Mouse (Mus musculus): Measurements from ENCODE around the gene Tuba3b.

The Tuba3b gene

DNA sequence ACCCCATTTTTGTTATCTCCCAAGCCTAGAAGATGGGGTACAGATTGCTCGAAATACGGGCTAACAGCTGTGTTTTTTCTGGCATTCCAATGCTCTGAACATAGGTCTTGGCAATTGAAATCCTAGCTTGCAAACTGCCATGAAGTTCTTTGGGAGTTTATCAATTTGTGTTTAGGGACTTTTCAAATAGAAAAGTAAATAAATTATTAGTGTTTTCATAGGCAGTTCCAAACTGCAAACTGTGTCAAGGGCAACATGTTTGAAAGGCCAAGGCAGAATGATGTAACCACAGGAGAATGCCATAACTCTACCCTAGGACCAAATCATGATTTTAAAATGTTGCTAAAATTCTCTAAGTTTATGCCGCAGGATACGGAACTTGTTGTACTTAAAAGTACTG is 7.8 kb upstream of the Tuba3b start:
- DNase-seq (ENCODE audit: low spot score), result no peak

DNA sequence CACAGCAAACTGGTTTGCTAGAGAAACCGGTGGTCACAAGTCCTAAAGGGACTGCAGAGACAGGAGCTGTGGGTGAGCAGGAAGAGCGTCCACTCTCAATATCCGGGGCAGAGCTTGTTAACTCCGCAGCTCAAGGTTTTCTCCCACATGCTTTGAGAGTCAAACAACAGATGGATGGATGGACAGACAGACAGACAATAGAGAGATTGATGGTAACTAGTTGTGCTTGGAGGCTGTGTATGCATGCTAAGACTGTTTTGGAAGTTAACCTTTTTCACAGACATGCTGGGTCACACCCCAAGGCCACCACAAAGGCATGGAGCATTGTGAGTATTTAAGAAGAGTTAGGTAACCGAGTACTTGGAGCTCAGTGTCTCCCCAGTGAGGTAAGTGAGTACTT is 6.9 kb upstream of the Tuba3b start:
- DNase-seq (ENCODE audit: low spot score), result no peak

DNA sequence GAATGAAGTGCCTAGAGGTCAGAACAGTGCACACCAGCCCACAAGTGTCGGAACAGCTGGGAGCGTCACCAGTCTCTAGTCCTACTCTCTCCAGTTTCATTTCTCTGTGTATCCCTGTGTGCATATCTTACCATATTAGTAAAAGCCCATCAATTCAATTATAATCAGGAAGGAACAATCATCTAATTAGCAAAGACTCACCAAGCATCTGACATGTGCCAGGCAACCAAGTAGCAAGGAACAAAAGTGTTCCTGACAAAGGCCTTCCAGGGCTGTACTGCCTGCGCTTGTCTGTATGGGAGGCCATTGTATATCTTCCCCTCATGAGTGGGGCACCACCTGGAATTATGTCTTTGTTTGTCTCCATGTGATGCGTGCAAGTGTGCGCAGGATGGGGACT is 4.7 kb upstream of the Tuba3b start:
- DNase-seq (ENCODE audit: low spot score), result no peak

DNA sequence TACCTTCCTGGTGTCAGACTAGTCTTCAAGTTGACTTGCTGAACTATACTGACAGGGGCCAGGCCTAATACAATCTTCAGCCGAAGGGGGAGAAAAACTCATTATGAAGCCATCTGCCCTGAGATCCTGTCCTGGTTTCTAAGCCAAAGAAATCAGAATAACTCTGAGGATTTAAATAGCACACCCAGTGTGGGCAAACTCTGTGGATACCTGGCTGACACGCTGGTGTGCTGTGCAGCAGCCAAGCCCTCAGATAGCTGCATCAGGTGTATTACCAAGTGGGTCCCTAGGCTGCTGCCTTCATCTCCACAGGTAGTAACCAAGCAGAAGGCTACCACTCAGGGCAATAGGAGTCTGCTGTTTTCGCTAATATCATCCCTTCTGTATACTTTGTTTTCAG is 2.9 kb upstream of the Tuba3b start:
- DNase-seq (ENCODE audit: low spot score), result no peak

DNA sequence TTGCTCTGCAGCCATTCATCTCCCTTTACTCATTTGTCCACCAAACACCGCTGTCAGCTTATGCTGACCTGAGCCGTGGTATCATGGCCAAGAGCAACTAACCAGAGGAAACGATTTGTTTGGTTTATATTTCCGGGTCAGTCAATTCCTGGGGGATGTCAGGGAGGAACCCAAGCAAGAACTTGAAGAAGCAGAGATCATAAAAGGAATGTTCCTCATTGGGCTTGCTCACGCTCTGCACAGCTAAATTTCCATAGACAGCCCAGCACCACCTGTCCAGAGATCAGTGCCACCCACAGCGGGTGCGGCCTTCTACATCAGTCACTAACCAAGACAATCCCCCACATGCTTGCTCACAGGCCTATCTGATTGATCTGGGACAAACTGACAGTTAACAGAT is 1.3 kb upstream of the Tuba3b start, which contains the start of gene Lmntd1:
Gene Lmntd1 (minus strand): TSS at position 101 of the 400 bp plus-strand sequence.
- DNase-seq (ENCODE audit: low spot score), result no peak

DNA sequence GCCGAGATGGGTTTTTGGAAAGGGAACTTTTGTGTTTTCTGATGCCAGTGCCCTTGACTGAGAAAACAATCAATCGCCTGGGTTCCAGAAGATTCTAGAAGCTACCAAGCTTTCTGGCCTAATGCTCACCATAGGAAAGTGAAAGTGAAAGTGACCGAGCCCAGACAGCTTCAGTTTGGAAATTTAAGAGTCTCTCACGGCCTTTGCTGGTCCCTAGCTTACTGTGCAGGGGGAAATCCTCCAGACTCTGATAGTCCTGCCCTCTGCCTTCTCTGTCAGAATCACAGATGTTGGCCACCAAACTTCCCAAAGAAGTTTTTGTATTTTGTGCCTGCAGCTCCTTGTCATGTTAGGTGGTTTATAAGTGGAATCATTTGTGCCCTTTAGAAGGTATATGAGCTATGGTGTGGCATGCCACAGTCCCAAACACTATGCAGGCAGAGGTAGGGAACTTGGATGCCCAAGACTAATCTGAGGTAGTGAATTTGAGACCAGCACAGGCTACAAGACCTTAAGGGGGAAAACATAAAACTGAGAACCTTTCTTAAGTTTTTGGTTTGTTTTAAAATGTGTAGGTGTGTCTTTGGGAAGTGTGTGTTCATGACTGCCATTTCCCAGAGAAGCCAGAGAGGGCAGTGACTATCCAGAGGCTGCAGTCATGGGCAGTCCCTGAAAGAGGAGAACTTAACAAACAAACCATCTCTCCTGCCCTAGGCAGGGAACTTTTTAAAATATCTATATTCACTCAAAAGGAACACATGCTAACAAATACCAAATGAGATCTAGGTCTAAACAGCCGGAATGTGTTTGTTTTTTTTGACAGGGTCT is 1.1 kb downstream of the Tuba3b start:
- peak; percentile 8 for DNase-seq (ENCODE audit: low spot score)

DNA sequence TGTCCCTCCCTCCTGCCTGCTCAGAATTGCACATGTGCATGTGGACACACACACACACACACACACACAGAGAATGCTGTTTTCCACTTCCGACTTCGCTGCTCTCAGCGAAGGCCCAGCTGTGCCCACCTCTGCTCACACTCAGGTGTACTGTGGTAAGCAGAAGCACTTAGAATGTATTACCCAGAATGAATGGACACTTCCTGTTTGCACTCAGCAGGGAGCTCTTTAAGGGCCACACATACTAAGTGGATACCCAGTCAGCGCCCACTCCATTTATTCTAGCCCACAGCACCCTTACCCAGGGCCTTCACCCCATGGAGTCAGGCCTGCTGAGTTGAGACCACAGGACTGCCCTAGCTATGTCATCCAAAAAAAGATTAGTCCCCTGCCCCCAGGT is 7.6 kb downstream of the Tuba3b start:
- DNase-seq (ENCODE audit: low spot score), result no peak

DNA sequence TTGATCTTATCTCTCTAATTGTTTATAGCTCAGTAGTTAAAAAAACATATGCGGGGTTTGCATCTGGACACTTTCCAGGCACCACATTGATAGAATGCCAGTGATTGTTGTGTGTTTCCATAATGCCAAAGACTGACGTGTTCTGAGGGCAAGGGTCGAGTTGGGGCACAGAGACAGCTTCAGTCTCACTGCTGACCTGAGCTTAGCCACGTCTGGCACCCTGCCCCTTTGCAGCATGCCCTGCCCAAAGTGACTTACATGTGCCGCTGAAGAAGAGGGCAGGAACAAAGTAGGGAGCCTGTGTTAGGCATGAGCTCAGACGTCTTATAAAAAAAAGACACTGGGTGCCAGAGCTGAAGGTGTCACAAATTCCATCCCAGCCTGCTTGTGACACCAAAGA is 14.7 kb downstream of the Tuba3b start:
- no peak for DNase-seq (ENCODE audit: low spot score)

DNA sequence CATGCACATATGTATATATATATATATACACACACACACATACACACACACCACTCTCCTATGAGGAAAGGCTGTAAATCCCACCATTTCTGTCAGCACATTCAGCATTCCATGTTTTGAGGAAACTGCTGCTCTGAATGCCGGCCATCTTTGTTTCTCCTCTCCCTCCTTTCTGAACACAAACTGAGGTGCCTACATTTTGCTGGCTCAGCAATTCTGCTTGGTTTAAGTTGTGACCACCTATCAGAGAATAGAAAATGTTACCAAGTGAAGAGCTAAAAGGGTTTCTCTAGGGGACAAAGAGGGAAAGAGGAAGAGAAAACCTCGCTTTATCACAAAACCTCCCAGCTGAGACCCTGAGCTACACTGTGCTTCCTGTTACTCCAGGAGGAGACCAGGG is 18.9 kb downstream of the Tuba3b start:
- DNase-seq (ENCODE audit: low spot score), result no peak

DNA sequence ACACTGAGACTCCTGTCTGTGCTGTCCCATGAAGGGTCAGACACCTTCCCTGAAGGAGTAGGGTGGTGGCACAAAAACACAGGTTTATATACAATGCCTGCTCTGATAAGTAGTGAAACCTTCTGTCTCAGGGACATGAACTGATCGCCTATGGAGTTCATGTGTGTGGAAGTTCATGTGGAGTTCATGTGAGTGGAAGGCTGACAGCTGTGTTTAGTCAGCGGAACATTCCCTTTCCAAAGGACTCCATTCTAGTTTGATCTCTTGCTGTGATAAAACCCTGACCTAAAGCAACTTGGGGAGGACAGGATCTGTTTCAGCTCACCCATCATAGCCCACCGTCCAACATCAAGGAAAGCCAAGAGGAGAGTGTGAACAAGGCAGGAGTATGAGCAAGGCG is 21.1 kb downstream of the Tuba3b start:
- no peak for DNase-seq (ENCODE audit: low spot score)

DNA sequence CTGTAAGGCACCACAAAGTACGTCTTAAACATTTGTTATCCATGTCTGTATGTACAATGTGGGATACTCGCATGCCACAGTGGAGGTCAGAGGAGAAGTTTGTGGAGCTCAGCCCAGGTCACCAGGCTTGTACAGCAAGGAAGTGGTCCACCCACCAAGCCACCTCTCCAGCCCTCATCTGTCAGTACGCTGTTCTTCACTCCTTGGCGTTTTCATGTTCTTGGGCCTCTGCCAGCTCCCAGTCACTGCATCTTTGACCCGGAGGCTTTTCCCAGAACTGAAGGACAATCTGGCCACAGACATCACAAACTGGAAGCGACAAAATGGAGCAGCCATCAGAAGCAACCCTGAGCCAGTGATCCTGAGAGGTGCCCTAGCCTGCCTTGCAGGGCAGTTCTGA is 22.7 kb downstream of the Tuba3b start:
- DNase-seq (ENCODE audit: low spot score), result no peak

DNA sequence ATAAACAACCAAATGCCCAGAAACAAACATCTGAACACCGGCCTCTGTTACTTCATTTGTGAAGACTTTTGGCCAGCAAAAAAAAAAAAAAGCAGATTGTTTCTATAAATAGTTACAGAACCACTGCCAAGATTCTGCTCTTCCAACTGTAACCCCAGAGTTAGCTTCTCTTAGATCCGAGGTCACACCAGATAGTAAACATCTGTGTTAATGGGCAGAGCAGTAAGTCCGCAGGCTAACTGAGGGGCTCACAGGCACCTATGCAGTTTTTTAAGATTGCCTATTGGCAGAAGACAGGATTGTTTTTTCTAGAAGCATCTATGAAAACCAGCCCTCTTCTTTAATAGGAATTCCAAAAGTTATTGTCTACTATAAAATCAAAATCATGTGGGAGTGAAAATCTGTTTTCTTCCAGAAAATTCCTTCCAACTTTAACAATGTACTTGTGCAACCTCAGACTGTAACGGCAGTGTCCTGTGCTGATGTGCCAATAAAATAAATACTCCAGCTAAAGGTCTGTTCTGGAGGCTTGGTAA is 25.5 kb downstream of the Tuba3b start:
- DNase-seq (ENCODE audit: low spot score), result no peak

DNA sequence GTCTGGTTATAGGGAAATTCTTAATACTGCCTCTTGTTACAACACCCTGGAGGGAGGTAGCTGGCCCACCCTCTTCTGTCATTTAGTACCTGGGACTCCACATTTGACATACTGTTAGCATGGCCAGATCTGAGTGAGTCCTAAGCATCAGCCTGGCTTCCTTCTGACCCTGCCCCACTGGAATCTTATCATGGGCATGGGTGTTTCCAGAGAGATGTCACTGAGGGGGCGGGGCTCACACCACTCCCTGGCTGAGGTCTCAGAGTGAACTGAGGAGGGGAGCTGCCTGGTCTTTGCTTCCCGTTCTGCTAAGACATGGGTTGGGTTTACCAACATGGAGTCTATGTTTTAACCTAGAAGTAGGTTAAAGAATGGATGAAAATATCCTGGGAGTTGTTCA is 36.4 kb downstream of the Tuba3b start:
- DNase-seq (ENCODE audit: low spot score), result no peak

DNA sequence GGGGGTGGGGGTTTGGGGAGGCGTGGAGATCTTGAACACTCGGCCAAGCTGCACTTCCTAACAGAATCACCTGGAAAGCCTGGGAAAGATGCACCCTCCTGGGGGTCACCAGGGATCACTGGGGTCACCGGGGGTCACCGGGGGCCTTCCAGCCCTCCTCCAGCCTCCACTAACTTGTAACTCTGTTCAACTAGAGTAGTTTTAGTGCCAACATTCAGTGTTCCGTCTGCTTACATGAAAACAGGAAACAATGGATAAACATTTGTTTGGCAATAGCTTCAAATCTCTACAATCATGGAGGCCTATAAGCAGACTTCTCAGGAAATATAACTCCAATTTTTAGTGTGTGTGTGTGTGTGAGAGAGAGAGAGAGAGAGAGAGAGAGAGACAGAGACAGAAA is 37.4 kb downstream of the Tuba3b start:
- DNase-seq (ENCODE audit: low spot score), result no peak

DNA sequence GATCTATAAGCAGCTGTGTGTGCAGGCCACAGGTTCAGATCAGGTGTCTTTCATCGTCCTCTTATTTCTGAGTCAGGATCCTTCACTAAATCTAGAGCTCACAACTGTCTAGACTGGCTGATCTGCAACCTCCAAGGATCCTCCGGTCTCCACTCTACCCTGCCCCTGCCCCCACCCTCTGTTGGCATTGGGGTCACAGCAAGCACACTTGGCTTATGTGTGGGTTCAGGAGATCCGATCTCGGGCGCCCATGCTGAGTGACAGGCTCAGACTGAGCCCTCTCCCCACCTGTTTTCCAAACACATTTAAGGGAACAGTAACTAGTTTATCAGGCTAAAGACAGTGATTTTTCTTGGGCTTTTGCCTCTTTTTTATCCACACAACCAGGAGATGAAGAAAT is 38.1 kb downstream of the Tuba3b start:
- no peak for DNase-seq (ENCODE audit: low spot score)

DNA sequence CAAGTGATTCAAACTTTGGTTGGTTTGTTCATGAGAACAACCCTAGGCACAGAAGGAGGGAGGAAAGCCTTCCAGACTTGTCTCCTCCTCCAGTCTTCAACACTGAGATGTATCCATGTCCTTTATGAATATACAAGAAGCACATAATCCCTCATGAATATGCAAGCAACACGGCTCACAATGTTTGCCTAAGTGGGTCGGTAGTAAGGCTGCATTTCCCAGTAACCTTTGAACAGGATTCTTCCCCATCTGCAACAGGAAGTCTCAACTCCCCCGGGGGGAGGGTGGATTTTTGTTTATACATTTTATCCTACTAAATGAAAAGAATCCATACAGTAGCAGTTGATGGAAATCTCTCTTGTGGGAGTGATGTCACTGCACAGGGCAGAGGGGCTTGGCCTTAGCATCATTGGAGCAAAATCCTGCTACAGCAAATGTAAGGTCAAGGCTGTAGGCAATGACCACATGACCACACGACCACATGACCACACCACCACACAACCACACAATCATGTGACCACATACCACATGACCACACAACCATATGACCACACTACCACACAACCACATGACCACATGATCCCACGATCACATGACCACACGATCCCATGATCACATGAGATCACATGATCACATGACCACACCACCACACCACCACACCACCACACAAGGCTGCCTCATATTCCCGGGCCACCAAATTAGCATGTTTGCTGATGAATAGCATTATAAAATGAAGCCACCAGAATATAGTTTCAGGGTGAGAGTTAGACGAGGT is 38.7 kb downstream of the Tuba3b start:
- DNase-seq (ENCODE audit: low spot score), result no peak

DNA sequence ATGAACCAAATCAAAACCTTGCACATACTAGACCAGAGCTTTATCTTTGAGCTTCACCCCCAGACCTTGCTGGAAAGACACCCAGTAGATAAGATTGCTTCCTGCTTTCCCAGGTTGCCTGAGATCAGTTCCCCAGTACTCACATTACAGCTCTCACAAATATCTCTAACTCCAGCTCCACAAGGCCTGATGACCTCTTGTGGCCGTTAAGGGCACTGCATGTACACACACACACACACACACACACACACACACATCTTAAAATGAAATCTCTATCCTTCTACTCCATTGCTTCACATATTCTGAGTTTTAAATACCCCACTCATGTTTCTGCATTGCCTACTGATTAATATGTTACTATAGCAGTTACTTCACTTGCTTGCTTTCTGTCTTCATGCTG is 40.1 kb downstream of the Tuba3b start:
- no peak for DNase-seq (ENCODE audit: low spot score)

DNA sequence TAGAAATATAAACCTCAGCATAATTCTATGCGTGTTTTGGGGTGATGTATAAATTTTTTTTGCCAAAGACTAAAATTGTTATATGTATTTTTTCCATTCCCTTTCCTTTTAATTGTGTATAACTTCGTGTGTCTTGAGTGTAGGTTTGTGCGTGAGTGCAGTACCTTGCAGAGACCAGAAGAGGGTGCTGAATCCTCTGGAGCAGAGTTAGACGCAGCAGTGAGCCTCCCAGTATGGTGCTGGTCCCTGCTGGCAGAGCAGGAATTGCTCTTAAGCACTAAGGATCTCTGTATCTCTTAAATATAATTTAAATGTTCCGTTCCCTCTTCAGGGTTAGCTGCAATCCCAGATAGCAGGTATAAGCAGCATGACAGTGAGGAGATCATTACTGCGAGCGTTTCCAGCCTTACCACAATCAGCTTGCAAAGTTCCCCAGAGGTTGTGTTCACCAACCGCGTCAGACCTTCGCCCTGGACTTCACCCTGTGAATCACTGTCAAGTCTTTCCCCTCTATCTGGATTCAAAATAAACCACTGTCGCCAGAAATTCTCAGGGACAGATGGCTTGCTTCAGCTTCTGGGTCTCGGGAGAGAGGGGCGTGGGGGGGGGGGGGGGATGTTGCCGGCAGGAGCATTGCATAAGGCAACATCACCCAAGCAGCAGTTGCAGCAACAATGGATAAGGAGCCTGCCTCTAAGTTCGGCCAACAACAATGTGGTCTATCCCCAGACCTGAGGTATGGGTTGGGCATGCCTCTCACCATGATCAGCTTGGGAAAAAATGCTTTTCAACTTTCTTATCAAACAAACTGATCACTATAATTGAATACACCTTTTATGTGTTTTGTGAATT is 41.4 kb downstream of the Tuba3b start:
- DNase-seq (ENCODE audit: low spot score), result no peak

DNA sequence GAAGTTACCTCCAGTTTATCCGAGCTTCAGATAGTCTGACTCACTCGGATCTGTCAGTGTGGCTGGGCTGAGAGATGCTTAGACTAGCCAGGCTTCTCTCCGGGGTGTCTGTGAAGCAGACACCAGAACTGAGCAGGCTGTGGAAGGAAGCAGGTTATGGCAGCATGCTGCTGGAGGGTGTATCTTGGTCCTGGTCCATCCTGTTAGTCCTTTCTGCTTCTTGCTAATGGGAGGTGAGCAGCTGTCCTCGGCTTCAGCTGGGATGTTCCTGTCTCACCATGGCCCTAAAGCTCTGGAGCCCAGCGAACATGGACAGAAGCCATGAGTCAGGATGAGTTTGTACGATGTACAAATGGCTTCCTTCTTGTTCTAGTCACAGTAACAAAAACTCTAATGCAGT is 43.6 kb downstream of the Tuba3b start:
- no peak for DNase-seq (ENCODE audit: low spot score)

DNA sequence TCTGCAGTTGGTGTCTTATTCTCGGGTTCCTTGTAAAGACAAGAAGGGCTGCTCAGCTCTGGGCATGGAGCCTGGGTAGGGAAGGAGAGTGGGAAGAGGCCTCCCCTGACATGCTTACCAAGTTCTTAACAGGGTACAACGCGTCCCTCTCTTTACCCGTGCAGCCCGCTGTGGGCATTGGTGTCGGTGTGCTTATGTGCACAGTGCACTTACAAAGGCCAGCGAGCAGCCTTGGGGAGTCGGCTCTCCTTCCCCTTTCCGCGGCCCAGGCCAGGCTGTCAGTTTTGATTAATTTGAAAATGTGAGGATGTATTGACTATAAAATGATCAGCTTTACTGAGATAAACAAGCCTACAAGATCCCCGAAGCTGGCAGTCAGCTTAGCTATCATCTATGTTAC is 45.4 kb downstream of the Tuba3b start:
- DNase-seq (ENCODE audit: low spot score), result no peak

DNA sequence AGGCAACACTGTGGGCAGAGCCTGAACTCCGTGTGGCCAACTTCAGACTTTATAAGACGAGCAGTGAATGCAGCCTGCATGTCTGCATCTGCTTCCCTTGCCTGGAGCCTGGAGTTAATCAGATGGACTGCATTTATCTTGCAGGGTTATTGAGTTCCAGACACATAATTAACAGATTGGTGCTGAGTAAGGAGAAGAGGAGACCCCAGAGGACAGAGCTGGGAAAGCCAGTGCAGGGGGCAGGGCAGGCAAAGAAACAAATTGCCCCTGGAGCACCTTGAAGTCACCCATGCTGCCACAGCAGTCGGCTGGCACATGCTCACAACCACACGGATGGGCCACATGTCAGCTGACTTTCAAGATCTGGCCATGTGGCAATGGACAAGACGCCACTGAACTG is 48.7 kb downstream of the Tuba3b start:
- DNase-seq (ENCODE audit: low spot score), result no peak

DNA sequence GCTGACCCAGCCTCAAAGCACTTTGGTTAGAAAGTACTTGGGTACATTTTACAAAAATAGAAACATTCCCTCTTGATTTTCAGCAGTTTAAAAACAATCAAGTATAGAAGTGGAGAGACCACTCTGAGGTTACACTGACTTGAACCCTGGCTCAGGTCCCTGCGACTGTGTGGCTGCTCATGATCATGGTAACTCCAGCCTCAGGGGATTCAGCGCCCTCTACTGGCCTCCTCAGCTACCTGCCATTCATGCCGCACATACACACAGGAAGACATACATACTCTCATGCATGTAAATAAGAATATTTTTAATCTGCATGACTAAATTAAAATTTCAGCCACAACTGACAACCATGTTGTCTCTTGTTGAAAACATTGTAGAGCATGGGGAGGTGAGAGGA is 50.2 kb downstream of the Tuba3b start:
- DNase-seq (ENCODE audit: low spot score), result no peak
